Mouse (Mus musculus) neural tube, embryonic 10.5 days (tissue): ENCODE measurements at regions not wholly inside any gene's neighbourhood (a gene's known extent, or its start where the extent isn't known, plus 50 kb on each side); places are given as distances from the start of the nearest gene placed in this dataset.

Source experiments
- DNase-seq: peaks from one replicate; pipeline ENCODE4 v3.0.0-alpha.2; 2017; ENCODE audit warnings: low spot score; ENCODE audit errors: extremely low spot score

- DNase-seq, result peak; percentile 41
Measured at GRCm38 (mm10) chr8:79587258-79587657, 52.2 kb upstream of the Otud4 start.

GRCm38 (mm10) chr8:79584966-79585365 is 54.5 kb upstream of the Otud4 start:
- DNase-seq, result peak; percentile 38

- DNase-seq, result no peak
Measured at GRCm38 (mm10) chr8:79583326-79583725, 56.1 kb upstream of the Otud4 start.

DNA sequence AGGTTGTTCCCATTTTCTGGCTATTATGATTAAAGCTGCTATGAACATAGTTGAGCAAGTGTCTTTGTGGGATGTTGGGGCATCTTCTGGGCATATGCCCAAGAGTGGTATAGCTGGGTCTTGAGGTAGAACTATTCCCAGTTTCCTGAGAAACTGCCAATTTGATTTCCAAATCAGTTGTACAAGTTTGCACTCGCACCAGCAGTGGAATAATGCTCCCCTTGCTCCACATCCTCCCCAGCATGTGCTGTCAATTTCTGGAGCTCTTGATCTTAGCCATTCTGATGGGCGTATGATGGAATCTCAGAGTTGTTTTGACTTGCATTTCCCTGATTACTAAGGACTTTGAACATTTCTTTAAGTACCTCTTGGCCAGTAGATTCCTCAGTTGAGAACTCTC is 57.2 kb upstream of the Otud4 start:
- DNase-seq, result no peak

DNA sequence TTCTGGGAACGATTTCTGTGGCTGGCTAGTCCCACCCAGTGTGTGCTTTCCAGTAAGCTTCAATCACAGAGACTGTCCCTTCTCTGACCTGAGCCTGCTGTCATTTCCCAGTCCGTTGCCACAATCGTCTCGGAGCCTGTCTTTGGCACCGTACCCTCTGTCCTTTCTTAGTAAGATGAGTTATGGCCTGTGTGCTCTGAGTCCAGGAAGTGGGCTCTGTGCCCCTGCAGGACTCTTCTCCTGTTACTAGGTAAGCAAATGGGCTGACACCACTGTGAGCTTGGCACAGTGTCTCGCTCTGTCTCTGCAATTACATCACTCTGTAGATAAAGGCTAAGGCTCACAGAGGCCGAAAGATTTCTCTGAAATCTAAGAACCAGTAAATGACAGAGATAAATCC is 63.3 kb upstream of the Otud4 start:
- DNase-seq, result no peak

- no peak for DNase-seq
Measured at GRCm38 (mm10) chr8:79575175-79575734, 64.2 kb upstream of the Otud4 start.

DNA sequence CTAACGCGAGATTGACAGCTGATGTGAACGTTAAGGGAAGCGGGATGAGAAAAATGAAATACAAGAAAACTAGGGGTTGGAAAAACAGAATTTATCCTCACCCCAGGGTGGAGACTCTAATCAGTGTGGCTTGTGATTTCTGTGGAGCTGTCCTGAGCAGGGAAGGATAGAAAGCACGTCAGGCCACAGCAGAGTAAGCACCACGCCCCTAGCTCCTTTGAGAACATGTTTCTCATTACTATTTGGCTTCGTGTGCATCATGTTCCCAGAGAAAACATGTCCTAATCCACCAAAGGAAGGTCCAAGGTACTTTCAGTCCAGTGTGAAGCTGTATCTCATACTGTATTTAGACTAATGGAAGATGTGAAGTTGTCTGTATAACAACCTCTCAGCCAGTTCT is 65.9 kb upstream of the Otud4 start:
- no peak for DNase-seq

GRCm38 (mm10) chr8:79572526-79572925 is 66.9 kb upstream of the Otud4 start:
- no peak for DNase-seq

GRCm38 (mm10) chr8:79563101-79563500 is 76.3 kb upstream of the Otud4 start:
- DNase-seq, result no peak

GRCm38 (mm10) chr8:79562669-79563068 is 76.7 kb upstream of the Otud4 start:
- DNase-seq, result peak; percentile 21

- peak; percentile 17 for DNase-seq
Measured at GRCm38 (mm10) chr8:79562071-79562581, 77.3 kb upstream of the Otud4 start.

- no peak for DNase-seq
Measured at GRCm38 (mm10) chr8:79561269-79562063, 78.0 kb upstream of the Otud4 start.

DNA sequence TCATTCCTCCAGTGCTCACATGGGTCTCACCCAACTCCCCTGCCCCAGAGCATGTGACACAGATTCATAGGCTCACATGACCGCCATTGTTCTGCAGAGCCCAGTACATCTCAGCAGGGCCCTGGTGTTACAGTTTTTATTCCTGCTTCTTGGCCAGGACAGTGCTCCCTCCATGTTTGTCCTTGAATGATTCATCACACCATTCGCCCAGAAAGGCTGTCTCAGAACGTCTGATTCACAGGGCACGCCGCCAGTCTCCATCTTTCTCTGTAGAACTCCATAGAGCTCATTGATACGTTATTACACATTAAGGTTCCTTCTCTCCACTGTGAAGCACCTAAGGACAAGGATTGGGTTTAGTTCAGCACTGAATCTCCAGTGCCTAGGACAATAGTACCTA is 79.9 kb upstream of the Otud4 start:
- no peak for DNase-seq

DNA sequence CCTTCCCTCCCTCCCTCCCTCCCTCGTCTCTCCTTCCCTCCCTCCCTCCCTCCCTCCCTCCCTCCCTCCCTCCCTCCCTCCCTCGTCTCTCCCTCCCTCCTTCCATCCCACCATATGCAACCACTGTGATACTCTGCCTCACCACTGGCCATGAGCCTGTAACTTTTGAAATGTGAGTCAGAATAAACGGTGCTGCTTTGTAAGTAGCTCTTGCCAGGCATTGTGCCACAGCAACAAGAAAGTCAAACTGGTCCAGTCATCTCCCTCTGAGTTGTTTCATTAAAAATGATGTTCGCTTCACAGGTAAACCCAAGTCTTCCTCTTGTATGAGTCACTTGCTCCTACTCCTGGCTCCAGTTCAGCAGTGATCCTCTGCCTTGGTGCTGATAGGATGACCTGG is 85.1 kb upstream of the Otud4 start:
- DNase-seq, result no peak

- DNase-seq, result no peak
Measured at GRCm38 (mm10) chr8:79550151-79550550, 89.3 kb upstream of the Otud4 start.

GRCm38 (mm10) chr8:79548156-79548555 is 91.3 kb upstream of the Otud4 start:
- no peak for DNase-seq

- no peak for DNase-seq
Measured at GRCm38 (mm10) chr8:79545866-79546373, 93.5 kb upstream of the Otud4 start.

- DNase-seq, result no peak
Measured at GRCm38 (mm10) chr8:79542461-79542860, 97.0 kb upstream of the Otud4 start.

GRCm38 (mm10) chr8:79540053-79540452 is 99.4 kb upstream of the Otud4 start:
- no peak for DNase-seq

DNA sequence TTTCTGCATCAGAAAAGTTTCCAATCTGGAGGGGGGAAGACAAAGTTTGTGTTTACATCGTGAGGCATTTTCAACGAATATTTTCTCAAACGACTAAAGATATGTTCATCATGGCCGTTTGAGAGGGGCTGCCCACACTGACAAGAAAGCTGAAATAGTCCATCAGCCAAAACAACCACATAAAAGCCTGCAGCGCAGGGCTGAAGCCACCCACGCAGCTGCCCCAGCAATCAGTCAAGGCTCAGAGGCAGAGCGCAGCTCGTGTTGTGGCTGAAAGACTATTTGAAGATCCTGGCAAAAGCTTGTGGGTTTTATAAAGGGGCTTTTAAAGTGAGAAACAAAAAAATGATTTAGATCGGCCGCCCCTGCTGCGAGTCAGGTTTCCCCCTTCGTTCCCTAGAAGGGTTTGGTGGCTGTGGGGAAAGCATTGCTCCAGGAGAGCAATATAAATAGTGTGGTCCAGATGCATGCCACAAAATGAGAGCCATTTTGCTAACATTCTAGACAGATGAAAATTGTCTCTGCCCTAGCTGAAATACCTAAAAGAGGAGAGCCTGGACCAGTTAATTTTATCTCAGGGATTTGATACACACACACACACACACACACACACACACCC is 105.0 kb upstream of the Otud4 start:
- DNase-seq, result no peak

DNA sequence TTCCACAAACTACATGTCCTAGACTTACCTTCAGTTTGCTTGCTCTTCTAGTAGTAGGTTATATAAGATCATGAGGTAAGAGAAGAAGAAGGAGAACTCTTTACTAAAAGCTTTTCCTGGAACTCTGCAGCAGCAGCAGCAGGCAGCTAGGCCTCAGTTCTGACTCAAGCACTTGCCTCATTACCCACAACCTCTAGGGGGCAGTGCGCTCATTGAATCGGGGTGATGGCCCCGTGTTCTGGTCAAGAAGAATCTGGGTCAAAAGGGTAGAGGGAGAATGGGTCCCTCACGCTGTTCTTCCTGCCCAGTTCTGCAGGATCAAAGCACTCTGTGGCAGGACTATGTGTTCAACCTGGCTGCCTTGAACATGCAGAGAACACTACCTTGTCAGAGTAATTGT is 109.9 kb upstream of the Otud4 start:
- DNase-seq, result no peak

GRCm38 (mm10) chr8:79522040-79522439 is 117.4 kb upstream of the Otud4 start:
- no peak for DNase-seq
